Mouse (Mus musculus) urinary bladder, postnatal 10 days (tissue): ENCODE measurements at regions not wholly inside any gene's neighbourhood (a gene's known extent, or its start where the extent isn't known, plus 50 kb on each side); places are given as distances from the start of the nearest gene placed in this dataset.
A peak's percentile ranks its signal among the peaks of the same experiment; 100 is the strongest.

ENCODE experiments used
- DNase-seq: peaks from one replicate; pipeline ENCODE4 v3.0.0; 2022; ENCODE audit warnings: low spot score

GRCm38 (mm10) chr17:3248875-3249274 lies 77.5 kb upstream of the Tiam2 start:
- DNase-seq, result no peak

DNA sequence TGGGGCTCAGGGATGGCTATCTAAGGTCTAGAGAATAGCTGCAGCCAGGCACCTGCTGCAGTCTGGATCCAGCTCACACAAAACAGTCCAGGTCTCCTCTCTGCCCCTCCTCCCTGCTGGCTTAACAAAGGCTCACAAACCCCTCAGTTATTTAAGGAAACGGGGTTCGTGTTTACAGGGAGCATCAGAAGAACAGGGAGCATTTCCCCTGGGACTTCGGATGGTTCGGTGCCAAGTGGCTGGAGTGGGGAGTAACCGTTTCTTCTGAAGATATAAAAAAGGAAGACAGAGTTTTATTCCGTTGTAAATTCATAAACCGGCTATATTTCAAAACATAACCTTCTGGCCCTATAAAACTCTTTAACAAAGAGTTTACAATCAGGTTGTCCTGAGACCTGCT lies 77.1 kb upstream of the Tiam2 start:
- DNase-seq, result no peak

- no peak for DNase-seq
These were observed 75.2 kb upstream of the Tiam2 start for GRCm38 (mm10) chr17:3251176-3251575.

DNA sequence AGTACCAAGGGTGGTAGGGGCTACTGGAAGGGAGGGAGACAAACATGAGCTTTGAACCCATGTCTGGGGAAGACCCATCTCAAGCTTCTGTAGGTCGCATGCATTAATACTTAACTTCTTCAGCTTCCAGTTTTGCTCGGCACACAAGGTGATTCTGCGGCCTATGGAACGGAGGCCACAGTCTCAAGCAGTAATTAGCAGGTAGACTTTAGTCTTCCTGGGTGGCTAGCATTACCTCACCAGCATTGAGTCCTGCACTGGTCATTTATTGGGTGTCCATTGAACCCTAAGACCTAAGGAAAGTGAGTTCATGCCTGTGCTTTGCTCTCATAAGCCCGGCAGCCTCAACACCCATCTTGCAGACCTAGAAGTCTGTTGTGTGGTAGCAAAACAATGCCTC lies 74.4 kb upstream of the Tiam2 start:
- no peak for DNase-seq

DNA sequence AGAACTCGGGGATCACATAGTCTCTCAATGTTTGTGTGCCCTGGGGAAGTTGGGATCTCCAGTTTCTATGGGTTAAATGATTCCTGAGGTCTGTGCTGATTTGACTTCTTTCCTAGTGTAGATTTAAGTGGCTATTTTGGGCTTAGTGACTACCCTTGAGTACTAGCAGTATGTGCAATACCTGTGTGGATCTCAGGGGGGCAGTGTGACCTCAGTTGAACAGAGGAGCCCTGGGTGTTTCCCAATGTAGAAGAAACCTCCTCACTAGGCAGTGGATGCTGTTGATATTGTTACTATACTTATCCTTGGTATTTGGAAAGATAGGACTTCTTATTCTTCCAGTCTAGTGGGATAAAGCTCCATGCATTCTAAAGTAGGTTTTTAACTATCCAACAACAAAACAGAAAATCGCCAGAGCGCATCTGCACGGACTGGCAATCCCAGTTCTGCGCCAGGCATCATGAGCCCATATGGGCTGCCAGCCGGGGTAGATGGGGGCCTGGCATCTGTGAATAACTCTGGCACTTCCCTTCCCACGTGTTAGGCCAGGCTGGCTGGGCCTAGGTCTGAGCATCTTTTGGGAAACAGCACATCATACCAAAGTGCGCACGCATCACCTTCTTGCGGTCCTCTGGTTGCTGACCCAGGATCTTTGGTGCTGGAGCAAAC lies 72.7 kb upstream of the Tiam2 start:
- no peak for DNase-seq

DNA sequence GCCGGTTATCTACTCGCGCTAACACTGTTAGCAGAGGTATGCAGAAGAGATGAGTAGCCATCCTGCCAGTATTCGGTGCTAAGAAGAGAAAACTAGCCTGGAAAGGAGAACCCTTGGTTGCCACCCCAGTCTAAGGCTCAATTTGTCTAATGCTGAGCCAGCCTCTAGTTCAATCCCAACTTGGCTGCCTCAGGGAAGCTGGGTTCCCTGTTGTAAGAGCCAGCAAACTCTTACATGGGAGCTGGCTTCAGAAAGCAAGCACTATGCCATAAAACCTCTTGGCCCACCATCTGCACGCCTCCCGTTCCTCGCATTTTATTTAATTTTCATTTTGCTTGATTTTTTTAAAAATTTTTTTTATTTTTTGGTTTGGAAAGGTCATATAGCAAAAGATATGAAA lies 69.6 kb upstream of the Tiam2 start:
- no peak for DNase-seq

- DNase-seq, result no peak
These were observed 67.4 kb upstream of the Tiam2 start for GRCm38 (mm10) chr17:3258811-3259510.

GRCm38 (mm10) chr17:3260796-3261195 lies 65.6 kb upstream of the Tiam2 start:
- DNase-seq, result no peak

GRCm38 (mm10) chr17:3273108-3274091 lies 53.0 kb upstream of the Tiam2 start:
- peak; percentile 41 for DNase-seq

DNA sequence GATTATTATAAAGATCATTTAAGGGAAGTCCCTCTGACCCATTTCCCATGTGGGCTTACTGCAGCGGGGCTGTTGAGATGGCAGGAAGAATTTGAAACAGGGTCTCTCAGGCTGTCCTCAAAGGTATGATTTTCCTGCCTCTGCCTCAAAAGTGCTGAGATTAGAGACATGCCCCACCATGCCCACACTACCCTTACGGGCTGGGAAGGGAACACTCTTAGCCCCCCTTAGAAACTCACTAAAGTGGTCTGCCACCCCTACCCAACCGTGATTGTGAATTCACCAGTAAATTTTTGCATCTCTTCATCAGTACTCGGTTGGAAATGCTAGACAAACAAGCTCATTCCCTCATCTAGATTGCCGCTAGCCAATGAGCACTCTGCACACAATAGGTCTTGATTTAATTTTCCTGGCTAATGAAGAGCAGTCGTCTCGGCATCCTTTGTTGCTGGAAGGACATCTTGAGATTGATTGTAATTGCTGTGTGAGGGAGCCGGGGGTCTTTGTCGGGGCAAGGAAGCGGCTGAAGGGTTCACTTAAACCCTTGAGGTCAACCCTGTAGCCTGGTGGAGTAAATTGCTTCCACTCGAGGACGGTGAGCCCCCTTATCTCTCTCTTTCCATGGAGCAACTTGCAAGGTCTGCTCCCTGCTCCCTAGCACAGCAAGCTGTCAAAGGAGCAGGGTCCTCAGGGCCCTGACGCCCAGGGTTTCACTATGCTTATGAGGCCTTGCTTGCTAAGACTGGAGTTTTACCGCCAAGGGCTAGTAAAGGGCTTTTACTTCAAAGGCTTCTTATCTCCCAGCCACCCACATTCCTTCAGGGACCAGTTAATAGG lies 51.7 kb upstream of the Tiam2 start:
- DNase-seq, result no peak
